Mouse (Mus musculus): Measurements from ENCODE around the gene Trpm4. TPM values are rescaled to one million over a fixed set of nuclear protein-coding genes. Genes with fewer than 3 reads are reported as not detected.
A peak's percentile ranks its signal among the peaks of the same experiment; 100 is the strongest.
"Not testable (repeated sequence)": the region's sequence is repeated elsewhere in the genome, so short reads cannot be mapped to it uniquely, and the experiment has no call there.

The Trpm4 gene
- polyA plus RNA-seq, 1 experiment from 2014 or later: 10.8 TPM

DNA sequence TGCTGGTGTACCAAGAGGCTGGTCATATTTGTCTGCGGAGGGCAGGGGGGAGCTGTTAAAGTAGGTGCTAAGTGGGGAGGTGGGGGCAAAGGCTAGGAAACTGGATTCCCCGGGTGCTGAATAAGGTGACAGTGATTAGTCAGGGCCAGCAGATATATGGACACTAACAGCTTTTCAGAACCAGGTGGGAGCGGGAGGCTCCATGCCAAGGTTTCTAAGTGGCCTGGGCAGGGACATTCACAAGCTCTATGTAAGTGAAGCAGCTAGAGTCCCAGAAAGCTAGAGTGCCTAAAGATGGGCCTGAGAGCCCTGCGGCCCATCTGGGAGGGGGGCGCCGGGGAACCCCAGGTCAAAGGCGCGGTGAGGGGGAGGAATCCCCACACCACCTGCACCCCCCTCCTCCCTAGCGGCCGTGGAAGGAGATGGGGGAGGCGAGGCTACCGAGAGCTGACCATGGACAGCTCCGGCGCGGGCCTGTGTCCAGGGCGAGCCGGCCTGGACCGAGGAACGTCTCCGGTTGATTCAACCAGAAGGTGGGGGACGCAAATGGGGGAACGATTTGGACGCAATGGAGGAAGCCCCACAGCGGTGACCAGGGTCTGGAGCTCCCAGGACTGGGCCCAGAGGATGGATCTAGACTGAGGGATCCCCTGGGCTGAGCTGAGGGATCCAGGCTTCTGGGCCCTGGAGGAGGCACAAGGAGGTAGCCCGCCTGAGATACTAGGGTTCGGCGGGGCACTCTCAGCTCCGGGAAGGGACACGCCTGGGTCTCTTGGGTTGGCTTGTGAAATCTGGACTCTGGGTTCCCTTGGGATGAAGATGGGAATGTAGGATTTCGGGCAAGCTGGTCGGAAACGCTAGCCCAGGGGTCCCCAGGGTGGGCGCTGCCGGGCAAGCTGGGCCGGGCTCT, 32.4 kb upstream of the Trpm4 start:
- peaks cover 39% of the 10 kb centered on the region for H3K27me3 ChIP-seq
- H3K4me2 ChIP-seq (replicated peaks): peak overlapping the region; percentile 84
- 3% methylated on average over 35 of the region's 35 CpGs for WGBS
- H3K9ac ChIP-seq (replicated peaks): peak overlapping the region; percentile 88
- no peaks in the 10 kb centered on the region for H3K36me3 ChIP-seq
- H3K27ac ChIP-seq: peak overlapping the region; percentile 70
- no peaks in the 10 kb centered on the region for H3K9me3 ChIP-seq
- H3K4me1 ChIP-seq (replicated peaks): peaks cover 72% of the 10 kb centered on the region
- peak overlapping the region; percentile 85 for H3K4me3 ChIP-seq (replicated peaks)
- ATAC-seq: peak; percentile 7

- no peak overlapping the region for H3K4me2 ChIP-seq (replicated peaks)
- ATAC-seq: no peak
- H3K27ac ChIP-seq: no peak overlapping the region
- peaks cover 4% of the 10 kb centered on the region for H3K36me3 ChIP-seq
- H3K9me3 ChIP-seq: no peaks in the 10 kb centered on the region
- peaks cover 30% of the 10 kb centered on the region for H3K27me3 ChIP-seq
- no peak overlapping the region for H3K9ac ChIP-seq (replicated peaks)
- 93% methylated on average over 2 of the region's 2 CpGs for WGBS
- H3K4me3 ChIP-seq (replicated peaks): no peak overlapping the region
- peaks cover 54% of the 10 kb centered on the region for H3K4me1 ChIP-seq (replicated peaks)
Observed at GRCm38 (mm10) chr7:45363983-45364382, 30.4 kb upstream of the Trpm4 start.

DNA sequence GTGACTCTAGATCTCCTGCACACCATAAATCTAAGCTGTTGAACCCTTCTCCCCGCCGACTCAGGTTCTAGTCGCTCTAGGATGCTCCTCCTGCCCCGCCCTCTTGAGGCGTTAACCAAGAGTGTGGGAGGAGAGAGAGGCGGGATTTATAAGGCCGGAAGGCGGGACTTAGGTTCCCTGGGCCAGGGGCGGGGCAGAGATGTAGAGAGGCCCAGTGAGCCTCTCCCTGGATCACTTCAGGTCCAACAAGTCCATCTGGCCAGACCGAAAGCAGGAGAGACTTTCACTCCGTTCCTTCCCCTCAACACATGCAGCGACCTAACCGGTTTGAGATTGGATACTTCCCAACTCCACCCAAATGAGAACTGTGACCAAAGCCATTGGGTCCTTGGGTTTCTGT, 29.2 kb upstream of the Trpm4 start:
- Histone ChIP-seq H3K27ac (no peak overlapping the region), H3K9me3 (no peaks in the 10 kb centered on the region), H3K9ac (replicated peaks) (no peak overlapping the region), H3K4me1 (replicated peaks) (peaks cover 46% of the 10 kb centered on the region), H3K4me3 (replicated peaks) (0 out of 2 replicates have a peak overlapping the region, but pooled peaks have one; percentile 5), H3K36me3 (peaks cover 13% of the 10 kb centered on the region), H3K4me2 (replicated peaks) (peak overlapping the region; percentile 86; the same call in 1 of the 2 replicates), H3K27me3 (peaks cover 24% of the 10 kb centered on the region)
- no peak for ATAC-seq
- 8% methylated on average over 13 of the region's 13 CpGs for WGBS

DNA sequence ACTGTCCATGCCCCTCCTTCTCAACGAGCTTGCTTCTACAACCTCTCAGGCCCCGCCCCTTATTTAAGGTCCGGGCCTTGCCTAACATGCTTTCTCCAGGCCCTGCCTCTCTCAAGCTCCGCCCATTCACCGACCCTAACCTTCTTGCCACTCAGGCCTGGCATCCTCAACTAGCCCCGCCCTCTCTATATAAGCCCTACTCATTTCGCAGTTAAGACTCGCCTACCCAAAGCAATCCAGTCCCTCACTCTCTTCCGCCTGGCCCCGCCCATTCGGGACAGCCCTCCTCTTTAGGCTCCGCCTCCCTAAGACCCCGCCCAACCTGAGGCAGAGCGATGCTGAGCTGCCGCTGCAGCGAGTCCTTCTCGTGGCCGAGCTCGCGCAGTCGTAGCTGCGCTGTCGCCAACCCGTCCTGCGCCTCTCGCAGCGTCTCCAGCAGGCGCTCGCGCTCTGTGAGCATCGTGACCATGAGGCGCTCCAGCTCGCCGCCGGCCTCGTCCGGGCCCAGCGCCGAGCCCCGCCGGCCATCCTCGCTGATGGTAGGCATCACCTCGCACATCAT, 27.7 kb upstream of the Trpm4 start:
- WGBS: under 1% methylated on average over 43 of the region's 43 CpGs
- peak overlapping the region; percentile 79 for H3K9ac ChIP-seq (replicated peaks)
- H3K27me3 ChIP-seq: peaks cover 24% of the 10 kb centered on the region

DNA sequence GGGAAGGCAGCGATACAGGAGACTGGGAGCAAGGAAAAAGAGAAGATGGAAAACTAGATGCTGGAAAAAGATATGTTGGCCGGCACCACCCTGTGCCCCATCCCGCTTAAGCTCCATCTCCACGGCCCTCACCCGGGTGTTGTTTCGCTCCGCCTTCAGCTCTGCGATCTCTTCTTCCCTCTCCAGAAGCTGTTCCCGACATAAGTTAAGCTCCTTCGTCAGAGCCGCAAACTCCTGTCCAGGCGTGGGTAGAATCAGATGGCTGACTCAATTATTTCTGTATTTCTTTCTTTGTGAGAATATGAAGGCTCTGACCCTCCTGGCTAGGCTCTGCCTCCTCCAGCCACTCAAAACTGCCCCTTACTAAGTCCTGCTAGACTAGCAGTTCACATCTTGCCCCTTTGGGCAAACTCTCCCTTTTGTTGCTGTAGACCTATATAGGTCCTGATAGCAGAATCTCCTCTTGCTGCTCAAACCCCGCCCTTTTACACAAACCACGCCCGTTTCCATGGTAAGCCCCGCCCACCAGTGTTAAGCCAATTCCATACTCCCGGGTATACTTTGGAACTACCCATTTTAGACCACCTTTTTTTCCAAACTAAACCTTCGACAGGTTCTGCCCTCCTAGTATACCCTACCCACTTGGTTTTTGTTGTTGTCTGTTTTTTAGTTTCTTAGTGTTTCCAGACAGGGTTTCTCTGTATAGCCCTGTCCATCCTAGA, 27.0 kb upstream of the Trpm4 start:
- H3K27ac ChIP-seq: peak overlapping the region; percentile 81; the same call in 1 of the 2 replicates
- ATAC-seq: peak; percentile 26
- no peaks in the 10 kb centered on the region for H3K9me3 ChIP-seq
- 56% methylated on average over 18 of the region's 18 CpGs for WGBS
- peak overlapping the region; percentile 50; the same call in 1 of the 2 replicates for H3K4me3 ChIP-seq (replicated peaks)
- H3K4me2 ChIP-seq (replicated peaks): peak overlapping the region; percentile 86
- peaks cover 24% of the 10 kb centered on the region for H3K27me3 ChIP-seq
- peaks cover 39% of the 10 kb centered on the region for H3K4me1 ChIP-seq (replicated peaks)
- H3K9ac ChIP-seq (replicated peaks): no peak overlapping the region
- peaks cover 35% of the 10 kb centered on the region for H3K36me3 ChIP-seq

More for the DNA sequence above, 27.7 kb upstream of the Trpm4 start:
- Histone ChIP-seq H3K4me1 (replicated peaks) (peaks cover 44% of the 10 kb centered on the region), H3K36me3 (peaks cover 28% of the 10 kb centered on the region), H3K4me3 (replicated peaks) (peak overlapping the region; percentile 50), H3K4me2 (replicated peaks) (peak overlapping the region; percentile 86), H3K9me3 (no peaks in the 10 kb centered on the region), H3K27ac (peak overlapping the region; percentile 81)
- ATAC-seq: peak; percentile 91

GRCm38 (mm10) chr7:45359081-45359480, 25.5 kb upstream of the Trpm4 start:
- not testable (repeated sequence) for H3K9ac ChIP-seq (replicated peaks); H3K4me2 ChIP-seq (replicated peaks); ATAC-seq; H3K9me3 ChIP-seq; H3K27ac ChIP-seq; H3K4me3 ChIP-seq (replicated peaks)
- peaks cover 47% of the 10 kb centered on the region for H3K36me3 ChIP-seq
- 72% methylated on average over 10 of the region's 11 CpGs for WGBS
- H3K4me1 ChIP-seq (replicated peaks): peaks cover 28% of the 10 kb centered on the region
- H3K27me3 ChIP-seq: peaks cover 22% of the 10 kb centered on the region

GRCm38 (mm10) chr7:45356087-45356486, 22.5 kb upstream of the Trpm4 start:
- no peaks in the 10 kb centered on the region for H3K9me3 ChIP-seq
- H3K27ac ChIP-seq: no peak overlapping the region
- 0 out of 2 replicates have a peak, but pooled peaks cover 2% of the 10 kb centered on the region for H3K27me3 ChIP-seq
- H3K4me3 ChIP-seq (replicated peaks): no peak overlapping the region
- H3K4me1 ChIP-seq (replicated peaks): 0 out of 2 replicates have a peak, but pooled peaks cover 2% of the 10 kb centered on the region
- no peak overlapping the region for H3K9ac ChIP-seq (replicated peaks)
- peaks cover 73% of the 10 kb centered on the region for H3K36me3 ChIP-seq
- no peak for ATAC-seq
- 65% methylated on average over 13 of the region's 13 CpGs for WGBS
- no peak overlapping the region for H3K4me2 ChIP-seq (replicated peaks)

- 0 out of 2 replicates have a peak, but pooled peaks have one; percentile 45 for ATAC-seq
Observed at GRCm38 (mm10) chr7:45355318-45356020, 21.9 kb upstream of the Trpm4 start.

DNA sequence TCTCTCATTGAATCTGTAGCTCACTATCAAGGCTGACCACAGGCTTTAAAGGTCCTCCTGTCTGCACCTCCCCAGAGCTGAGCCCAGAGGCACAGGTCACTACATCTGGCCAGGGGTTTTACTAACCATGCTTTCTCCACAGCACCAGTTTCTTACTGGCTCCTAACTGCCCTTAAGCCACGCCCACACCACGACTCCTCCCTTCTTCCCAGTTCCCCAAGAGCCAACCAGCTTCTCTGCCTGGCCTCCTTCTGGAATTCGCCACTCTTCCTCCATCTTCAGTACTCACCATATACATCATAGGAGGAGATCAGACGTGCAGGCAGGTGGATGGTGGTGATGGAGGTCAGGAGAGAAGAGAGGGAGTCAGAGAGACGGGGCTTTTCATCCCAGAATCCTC, 19.5 kb upstream of the Trpm4 start:
- H3K36me3 ChIP-seq: peaks cover 93% of the 10 kb centered on the region
- H3K4me1 ChIP-seq (replicated peaks): no peaks in the 10 kb centered on the region
- H3K4me3 ChIP-seq (replicated peaks): no peak overlapping the region
- no peak overlapping the region for H3K27ac ChIP-seq
- no peak for ATAC-seq
- no peaks in the 10 kb centered on the region for H3K27me3 ChIP-seq
- WGBS: 18% methylated on average over 5 of the region's 5 CpGs
- H3K9me3 ChIP-seq: no peaks in the 10 kb centered on the region
- H3K9ac ChIP-seq (replicated peaks): no peak overlapping the region
- no peak overlapping the region for H3K4me2 ChIP-seq (replicated peaks)

More at GRCm38 (mm10) chr7:45355318-45356020, 21.9 kb upstream of the Trpm4 start:
- no peak overlapping the region for H3K27ac ChIP-seq
- H3K9me3 ChIP-seq: no peaks in the 10 kb centered on the region
- H3K36me3 ChIP-seq: peaks cover 79% of the 10 kb centered on the region
- H3K4me1 ChIP-seq (replicated peaks): no peaks in the 10 kb centered on the region
- H3K4me2 ChIP-seq (replicated peaks): no peak overlapping the region
- 74% methylated on average over 15 of the region's 15 CpGs for WGBS
- 0 out of 2 replicates have a peak, but pooled peaks cover under 1% of the 10 kb centered on the region for H3K27me3 ChIP-seq
- H3K4me3 ChIP-seq (replicated peaks): no peak overlapping the region
- H3K9ac ChIP-seq (replicated peaks): no peak overlapping the region

DNA sequence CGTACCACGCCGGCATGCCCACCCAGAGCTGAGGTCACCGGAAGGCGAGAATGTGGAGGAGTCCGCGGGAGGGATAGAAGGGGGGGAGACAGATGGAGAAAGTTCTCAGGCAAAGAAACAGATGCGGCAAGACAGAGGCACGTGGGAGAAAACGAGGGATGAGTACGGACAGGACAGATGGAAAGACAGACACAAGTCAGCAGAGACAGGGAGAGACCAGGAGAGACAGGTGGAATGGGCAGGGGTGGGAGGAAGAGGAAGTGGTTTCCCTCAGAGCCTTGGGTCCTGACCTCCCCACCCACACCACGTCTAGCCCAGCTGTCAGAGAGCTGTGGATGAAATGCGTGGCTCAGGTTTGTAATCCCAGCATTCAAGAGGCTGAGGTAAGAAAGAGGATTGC, 13.3 kb upstream of the Trpm4 start:
- Histone ChIP-seq H3K27me3 (peaks cover 4% of the 10 kb centered on the region; the same call in 1 of the 2 replicates), H3K4me1 (replicated peaks) (no peaks in the 10 kb centered on the region), H3K9ac (replicated peaks) (no peak overlapping the region), H3K36me3 (peaks cover 84% of the 10 kb centered on the region), H3K4me3 (replicated peaks) (no peak overlapping the region), H3K9me3 (no peaks in the 10 kb centered on the region), H3K27ac (no peak overlapping the region), H3K4me2 (replicated peaks) (no peak overlapping the region)
- WGBS: 82% methylated on average over 13 of the region's 13 CpGs
- no peak for ATAC-seq

DNA sequence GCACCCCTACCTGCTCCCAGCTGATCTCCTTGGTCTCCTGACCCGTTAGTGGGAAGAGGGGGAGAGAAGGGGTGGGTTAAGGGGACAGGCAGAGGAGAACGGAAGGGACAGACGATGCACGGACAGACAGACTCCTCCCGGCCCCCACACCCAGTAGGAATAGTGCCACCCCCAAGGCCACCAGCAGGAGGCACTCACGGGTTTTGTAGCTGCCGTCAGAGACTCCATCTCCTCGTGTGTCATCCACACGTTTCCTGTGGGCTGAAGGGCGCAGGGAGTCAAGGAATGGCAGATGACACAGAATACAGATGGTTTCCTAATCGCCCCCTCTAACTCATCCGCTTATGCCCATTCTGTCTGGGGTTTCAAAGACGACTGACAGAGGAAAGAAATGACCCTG, 10.0 kb upstream of the Trpm4 start:
- Histone ChIP-seq H3K27ac (no peak overlapping the region), H3K4me3 (replicated peaks) (no peak overlapping the region), H3K27me3 (peaks cover 15% of the 10 kb centered on the region), H3K9me3 (no peaks in the 10 kb centered on the region), H3K4me2 (replicated peaks) (no peak overlapping the region), H3K36me3 (peaks cover 56% of the 10 kb centered on the region), H3K9ac (replicated peaks) (no peak overlapping the region), H3K4me1 (replicated peaks) (peaks cover 28% of the 10 kb centered on the region)
- 33% methylated on average over 13 of the region's 13 CpGs for WGBS
- no peak for ATAC-seq
